Mouse (Mus musculus) neural tube, postnatal 0 days (tissue): Measurements from ENCODE around the gene Rpl31. TPM values are rescaled to one million over a fixed set of nuclear protein-coding genes. Genes with fewer than 3 reads are reported as not detected.

ENCODE experiments used
- polyA plus RNA-seq: library from polyadenylated mRNA; unstranded; fragments of >200 nt; fragmentation: Nextera tagmentation; extraction: Ambion mirVana; gene quantifications from 2 replicates; pipeline ENCODE4 v1.2.1, GENCODE M21; 2015

The Rpl31 gene
- polyA plus RNA-seq: 355 and 403 TPM in 2 replicates

DNA sequence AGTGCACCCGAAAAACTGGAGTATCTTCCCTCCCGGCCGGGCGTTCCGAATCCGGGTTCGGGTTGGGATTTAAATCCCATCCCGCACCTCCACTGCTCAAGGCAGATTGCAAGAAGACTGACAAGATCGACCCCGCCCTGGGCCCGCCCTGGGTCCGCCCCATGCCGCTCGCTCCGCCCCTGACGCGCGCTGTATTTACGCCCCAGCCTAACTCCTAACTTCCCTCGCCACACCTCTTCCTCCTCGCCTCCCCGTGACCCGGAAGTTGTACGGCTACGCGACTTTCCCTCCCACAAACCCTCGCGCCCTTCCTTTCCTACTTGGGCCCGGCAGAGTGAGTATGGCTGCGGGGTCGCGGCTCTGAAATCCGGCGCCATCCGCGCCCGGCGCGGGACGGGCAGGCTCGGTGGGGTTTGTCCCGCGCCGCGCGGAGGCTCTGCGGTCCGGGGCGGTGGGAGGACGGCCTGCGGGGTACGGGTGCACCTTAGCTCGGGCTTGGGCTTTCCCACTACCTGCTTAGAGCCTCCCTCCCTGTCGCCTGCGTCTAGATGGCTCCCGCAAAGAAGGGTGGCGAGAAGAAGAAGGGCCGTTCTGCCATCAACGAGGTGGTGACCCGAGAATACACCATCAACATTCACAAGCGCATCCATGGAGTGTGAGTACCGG is at the start of gene Rpl31:
Gene Rpl31, plus strand, starts transcription at position 242 of the 666 bp plus-strand sequence.

Other genes starting within 250 kb of the Rpl31 start
- 2.6 and 2.8 TPM in 2 replicates for gene Npas2, start 174.1 kb upstream of the Rpl31 start, polyA plus RNA-seq
- gene Tbc1d8, start 110.9 kb downstream of the Rpl31 start, polyA plus RNA-seq: 9.8 and 10.5 TPM in 2 replicates
- 11.7 and 15.6 TPM in 2 replicates for gene Cnot11, start 167.2 kb downstream of the Rpl31 start, polyA plus RNA-seq
- gene Rnf149, start 209.6 kb downstream of the Rpl31 start, polyA plus RNA-seq: 31.3 and 32.2 TPM in 2 replicates